Mouse (Mus musculus): Measurements from ENCODE around the gene Slc12a6.

Gene Slc12a6

GRCm38 (mm10) chr2:112328069-112328777 is 62.6 kb downstream of the Slc12a6 start:
- DNase-seq (ENCODE audit: low read depth) = peak; percentile 68

GRCm38 (mm10) chr2:112332051-112332898 is 66.7 kb downstream of the Slc12a6 start:
- no peak for DNase-seq (ENCODE audit: low read depth)

DNA sequence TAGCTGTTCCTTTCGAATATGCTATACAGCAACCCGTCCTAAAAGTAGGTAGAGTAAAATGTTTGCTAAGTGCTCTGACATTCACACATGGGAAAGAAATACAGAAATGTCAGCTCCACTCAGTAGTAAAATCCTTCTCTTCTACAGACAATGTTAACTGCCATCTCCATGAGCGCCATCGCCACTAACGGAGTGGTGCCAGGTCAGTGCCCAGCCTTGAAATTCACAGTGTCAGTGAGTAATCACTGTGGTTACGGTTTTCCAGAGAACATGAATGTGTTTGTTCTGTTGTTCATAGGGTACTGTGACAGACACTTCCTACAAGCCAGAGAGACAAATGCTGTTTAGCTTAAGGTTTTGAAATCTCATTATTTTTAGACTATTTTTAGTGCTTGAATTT is 71.6 kb downstream of the Slc12a6 start:
- DNase-seq (ENCODE audit: low read depth) = no peak

DNA sequence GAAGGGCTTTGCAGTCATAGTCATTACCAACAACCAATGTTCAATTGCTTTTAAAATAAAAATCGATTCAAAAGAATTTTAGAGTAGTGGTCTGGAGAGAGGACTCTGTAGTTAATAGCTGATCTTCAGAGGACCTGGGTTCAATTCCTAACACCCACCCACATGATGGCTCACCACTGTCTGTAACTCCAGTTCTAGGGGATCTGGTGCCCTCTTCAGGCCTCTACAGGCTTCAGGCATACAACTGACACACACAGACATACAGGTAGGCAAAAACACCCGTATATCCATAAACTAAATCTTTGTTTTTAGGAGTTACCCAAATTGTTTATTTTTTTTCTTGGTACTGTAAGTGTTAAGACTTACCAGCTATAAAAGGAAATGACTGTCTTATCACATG is 74.1 kb downstream of the Slc12a6 start:
- DNase-seq (ENCODE audit: low read depth) = no peak

- DNase-seq (ENCODE audit: low read depth) = no peak
Measured at GRCm38 (mm10) chr2:112341117-112341516, 75.5 kb downstream of the Slc12a6 start.

GRCm38 (mm10) chr2:112348246-112348645 is 82.6 kb downstream of the Slc12a6 start:
- DNase-seq (ENCODE audit: low read depth) = no peak

GRCm38 (mm10) chr2:112353685-112354455 is 88.2 kb downstream of the Slc12a6 start:
- no peak for DNase-seq (ENCODE audit: low read depth)

DNA sequence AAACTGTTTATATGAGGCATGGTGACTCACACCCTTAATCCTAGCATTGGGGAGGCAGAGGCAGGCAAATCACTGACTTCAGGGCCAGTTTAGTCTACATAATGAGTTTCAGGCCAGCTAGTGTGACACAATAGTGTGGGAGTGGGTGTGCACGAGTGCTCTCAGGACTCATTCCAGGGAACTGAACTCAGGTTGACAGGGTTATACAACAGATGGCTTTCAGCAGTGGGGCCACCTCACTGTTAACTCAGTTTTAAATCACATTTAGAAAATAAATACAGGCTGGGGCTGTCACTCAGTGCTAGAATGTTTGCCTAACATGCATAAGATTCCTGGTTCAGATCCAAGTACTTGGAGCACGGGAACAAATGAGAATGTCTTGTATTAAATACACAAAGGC is 94.0 kb downstream of the Slc12a6 start:
- DNase-seq (ENCODE audit: low read depth) = no peak

- DNase-seq (ENCODE audit: low read depth) = no peak
Measured at GRCm38 (mm10) chr2:112360012-112360780, 94.6 kb downstream of the Slc12a6 start.

GRCm38 (mm10) chr2:112360781-112361169 is 95.2 kb downstream of the Slc12a6 start:
- no peak for DNase-seq (ENCODE audit: low read depth)

- DNase-seq (ENCODE audit: low read depth) = peak; percentile 23
Measured at GRCm38 (mm10) chr2:112367222-112367621, 101.6 kb downstream of the Slc12a6 start.

DNA sequence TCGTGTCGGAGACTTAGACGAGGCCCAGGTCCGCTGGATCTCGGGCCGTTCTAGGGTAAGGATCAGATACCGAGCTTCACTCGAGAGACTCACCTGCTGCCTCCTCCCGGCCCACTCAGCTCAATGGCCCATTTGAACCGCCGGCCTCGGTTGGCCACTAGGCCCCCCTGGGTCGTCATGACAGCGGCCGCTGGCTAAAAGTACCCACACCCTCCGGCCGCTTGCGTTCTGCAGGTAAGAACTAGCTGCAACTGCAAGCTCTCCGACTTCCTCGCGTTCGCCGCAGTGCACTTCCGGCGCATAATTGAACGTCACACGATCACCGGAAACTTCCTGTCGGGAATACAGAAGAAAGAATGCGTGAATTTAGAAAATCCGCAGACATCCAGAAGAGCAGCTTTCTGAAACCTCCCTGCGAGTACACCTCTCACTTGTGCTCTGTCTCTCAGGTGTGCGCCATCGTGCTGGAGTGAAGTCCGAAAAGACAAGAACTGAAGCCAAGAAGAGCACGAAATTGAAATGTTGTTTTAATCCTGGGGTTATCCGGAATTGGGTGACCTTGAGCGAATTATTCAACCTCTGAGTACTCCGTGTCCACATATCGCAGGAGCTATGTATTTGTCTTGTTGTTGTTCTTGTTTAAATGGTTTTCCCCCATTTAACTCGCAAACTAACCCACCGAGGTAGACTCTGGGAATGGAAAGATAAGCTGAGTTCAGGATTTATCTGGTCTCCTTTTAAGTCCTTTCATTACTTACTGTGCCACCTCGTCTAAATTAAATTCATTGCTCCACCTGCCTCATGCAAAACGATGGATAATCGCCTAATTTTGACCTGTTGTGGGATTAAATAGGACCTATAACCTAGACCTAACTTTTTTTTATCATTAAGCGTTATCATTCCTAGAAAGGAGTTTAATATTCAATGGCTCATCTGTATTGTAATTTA is 102.4 kb downstream of the Slc12a6 start, which contains the start of gene Emc4:
Gene Emc4, minus strand, starts transcription at position 302 of the 948 bp plus-strand sequence.
- DNase-seq (ENCODE audit: low read depth) = peak; percentile 89

GRCm38 (mm10) chr2:112369941-112370340 is 104.3 kb downstream of the Slc12a6 start:
- no peak for DNase-seq (ENCODE audit: low read depth)

- no peak for DNase-seq (ENCODE audit: low read depth)
Measured at GRCm38 (mm10) chr2:112373141-112373540, 107.5 kb downstream of the Slc12a6 start.

- no peak for DNase-seq (ENCODE audit: low read depth)
Measured at GRCm38 (mm10) chr2:112374610-112375009, 109.0 kb downstream of the Slc12a6 start.

GRCm38 (mm10) chr2:112378973-112379898 is 113.6 kb downstream of the Slc12a6 start, which contains the start of gene Katnbl1:
Gene Katnbl1, plus strand, starts transcription at chr2:112379211.
- DNase-seq (ENCODE audit: low read depth) = peak; percentile 93

DNA sequence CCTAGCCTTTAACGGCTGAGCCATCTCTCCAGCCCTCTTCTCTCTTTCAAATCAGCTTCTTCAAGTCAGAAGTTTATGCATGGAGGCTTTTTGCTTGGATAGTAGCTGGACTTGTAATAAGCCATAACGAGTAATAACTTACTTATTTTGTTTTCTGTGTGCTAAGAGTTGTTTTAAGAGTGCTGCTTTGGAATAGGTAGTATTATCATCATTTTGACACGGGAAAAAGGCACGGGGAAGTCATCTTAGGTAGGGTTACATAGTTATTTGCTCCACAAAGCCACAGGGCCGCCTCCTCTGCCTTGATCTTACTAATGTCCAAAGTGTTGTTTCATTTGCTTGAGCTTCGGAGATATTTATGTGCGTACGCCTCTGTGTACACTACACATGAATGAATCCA is 114.5 kb downstream of the Slc12a6 start:
- no peak for DNase-seq (ENCODE audit: low read depth)

DNA sequence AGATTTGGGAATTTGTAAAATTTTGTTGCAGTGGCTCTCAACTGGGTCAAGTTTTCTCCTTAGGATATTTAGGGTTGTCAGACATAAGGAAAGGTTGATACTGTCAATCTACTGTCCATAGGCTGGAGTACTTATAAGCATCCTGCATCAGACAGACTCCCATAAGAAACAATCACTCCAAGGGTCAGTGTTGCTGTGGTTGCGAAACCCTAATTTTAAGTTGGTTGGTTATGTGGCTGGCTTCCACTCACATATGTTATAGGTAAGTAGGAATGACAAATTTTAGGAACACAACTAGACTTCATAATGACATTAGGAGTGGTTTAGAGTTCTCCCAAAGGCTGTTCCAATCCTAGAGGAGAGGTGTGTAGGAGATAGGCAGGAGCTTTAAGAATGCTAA is 115.6 kb downstream of the Slc12a6 start:
- DNase-seq (ENCODE audit: low read depth) = no peak

DNA sequence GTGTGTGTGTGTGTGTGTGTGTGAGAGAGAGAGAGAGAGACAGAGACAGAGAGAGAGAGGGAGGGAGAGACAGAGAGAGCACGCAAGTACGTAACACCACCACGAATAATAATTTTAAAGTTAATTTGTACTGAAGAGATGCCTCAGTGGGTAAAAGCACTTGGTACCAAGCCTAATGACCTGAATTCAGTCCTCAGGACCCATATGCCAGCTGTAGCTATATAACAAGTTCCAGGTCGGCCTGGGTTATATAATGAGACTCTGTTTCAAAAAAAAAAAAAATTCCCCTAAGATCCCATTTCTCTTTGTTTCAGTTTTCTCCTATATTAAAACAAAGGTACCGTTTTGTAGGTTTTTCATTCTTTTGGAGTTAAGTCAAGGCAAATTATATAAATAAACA is 125.2 kb downstream of the Slc12a6 start:
- DNase-seq (ENCODE audit: low read depth) = no peak
